Mouse (Mus musculus) heart, embryonic 13.5 days (tissue): ENCODE data around the gene Rab43. TPM values are rescaled to one million over a fixed set of nuclear protein-coding genes. Genes with fewer than 3 reads are reported as not detected.

Source experiments
- ATAC-seq: fragments of 200-750 bp; cut with Nextera tagmentation; 2 replicates; pipeline ENCODE4 v1.8.0; 2017; ENCODE audit warnings: moderate TSS enrichment; ENCODE audit not compliant: insufficient number of reproducible peaks, low FRiP score, low TSS enrichment; ENCODE audit errors: extremely low read depth
- H3K27ac ChIP-seq: fragments of 300-500 bp; sonication (generic); replicated peaks from 2 replicates; pipeline ENCODE4 v1.5.1; 2015; ENCODE audit warnings: moderate library complexity, mild to moderate bottlenecking, inconsistent platforms
- H3K27me3 ChIP-seq: fragments of 300-500 bp; sonication (generic); replicated peaks from 2 replicates; pipeline ENCODE4 v1.6.1; 2015; ENCODE audit warnings: mild to moderate bottlenecking, inconsistent platforms
- H3K36me3 ChIP-seq: fragments of 300-500 bp; sonication (generic); 2 replicates; pipeline ENCODE4 v1.6.1; 2015; ENCODE audit warnings: mild to moderate bottlenecking, inconsistent platforms
- H3K4me1 ChIP-seq: fragments of 300-500 bp; sonication (generic); 2 replicates; pipeline ENCODE4 v1.6.1; 2015; ENCODE audit warnings: inconsistent platforms
- H3K4me2 ChIP-seq: fragments of 300-500 bp; sonication (generic); 2 replicates; pipeline ENCODE4 v1.6.1; 2015; ENCODE audit warnings: inconsistent platforms, mild to moderate bottlenecking, moderate library complexity
- H3K4me3 ChIP-seq: fragments of 300-500 bp; sonication (generic); 2 replicates; pipeline ENCODE4 v1.5.1; 2015; ENCODE audit warnings: moderate library complexity, mild to moderate bottlenecking, inconsistent platforms
- H3K9ac ChIP-seq: fragments of 300-500 bp; sonication (generic); 2 replicates; pipeline ENCODE4 v1.6.1; 2015; ENCODE audit warnings: inconsistent platforms, mild to moderate bottlenecking, moderate library complexity
- H3K9me3 ChIP-seq: fragments of 300-500 bp; sonication (generic); 2 replicates; pipeline ENCODE4 v1.6.1; 2016; ENCODE audit warnings: inconsistent platforms
- WGBS: fragments of 180-500 bp; shearing (Covaris S2); methylation state at CpG from one replicate; pipeline ENCODE4 v1.1.7; 2015; ENCODE audit warnings: mixed read lengths; 5-methylcytosine and 5-hydroxymethylcytosine counted together
- polyA plus RNA-seq: library from polyadenylated mRNA; unstranded; fragments of >200 nt; fragmentation: Nextera tagmentation; extraction: Ambion mirVana; gene quantifications from 2 replicates; pipeline ENCODE4 v1.2.1, GENCODE M21; 2015

Gene Rab43
- polyA plus RNA-seq, 1 experiment from 2014 or later, result 7.5 TPM

DNA sequence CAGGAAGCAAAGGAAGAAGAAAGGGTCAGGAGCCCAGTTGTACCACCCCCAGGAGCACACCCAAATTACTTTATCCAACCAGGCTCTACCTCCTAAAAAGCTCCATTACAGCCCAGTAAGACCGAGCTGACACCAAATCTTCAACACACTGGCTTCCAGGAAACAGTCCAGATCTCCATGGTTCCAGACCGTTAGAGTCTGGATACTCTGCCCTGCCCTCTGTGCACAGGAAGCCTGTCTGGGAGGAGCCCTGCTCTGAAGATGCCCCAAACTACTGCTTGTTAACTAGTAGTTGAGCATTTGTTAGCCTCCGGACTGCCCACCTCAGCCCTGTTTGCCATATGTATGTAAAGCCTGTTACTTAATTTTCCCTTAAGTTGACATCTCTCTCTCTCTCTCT, 65.9 kb downstream of the Rab43 start:
- 61% methylated on average over 3 of the region's 3 CpGs for WGBS
- H3K27ac ChIP-seq, result 0 out of 2 replicates have a peak overlapping the region, but pooled peaks have one; percentile 12

DNA sequence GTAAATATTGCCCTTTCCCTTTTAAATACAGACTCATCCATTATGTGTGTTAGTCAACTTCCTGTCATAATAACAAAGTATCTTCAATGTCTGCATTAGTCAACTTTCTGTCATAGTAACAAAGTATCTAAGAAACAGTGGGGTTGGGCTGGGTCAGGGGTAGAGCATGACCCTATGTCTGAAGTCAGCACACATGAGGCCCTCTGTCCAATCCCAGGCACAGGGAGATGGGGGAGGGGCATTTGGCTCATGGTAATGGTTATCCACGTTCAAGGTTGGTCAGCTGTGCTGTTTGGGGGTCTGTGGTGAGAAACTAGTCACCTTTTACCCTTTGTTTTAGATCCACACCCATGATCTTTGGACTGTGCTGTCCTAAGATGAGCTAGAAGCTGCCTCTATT, 66.7 kb downstream of the Rab43 start:
- Histone ChIP-seq H3K27ac (no peak overlapping the region), H3K4me2 (no peak overlapping the region), H3K9me3 (no peaks in the 10 kb centered on the region), H3K27me3 (peaks cover under 1% of the 10 kb centered on the region; the same call in 1 of the 2 replicates), H3K36me3 (no peaks in the 10 kb centered on the region), H3K4me1 (peaks cover 21% of the 10 kb centered on the region), H3K4me3 (no peak overlapping the region), H3K9ac (no peak overlapping the region)
- ATAC-seq, result no peak
- 48% methylated on average over 1 of the region's 1 CpGs for WGBS

More for the DNA sequence above, 65.9 kb downstream of the Rab43 start:
- H3K36me3 ChIP-seq, result no peaks in the 10 kb centered on the region
- H3K27me3 ChIP-seq, result peaks cover 8% of the 10 kb centered on the region
- no peaks in the 10 kb centered on the region for H3K9me3 ChIP-seq
- no peak for ATAC-seq
- no peak overlapping the region for H3K9ac ChIP-seq
- H3K4me2 ChIP-seq, result no peak overlapping the region
- peaks cover 14% of the 10 kb centered on the region for H3K4me1 ChIP-seq
- H3K4me3 ChIP-seq, result no peak overlapping the region

GRCm38 (mm10) chr6:87744632-87745031, 67.3 kb downstream of the Rab43 start:
- H3K9me3 ChIP-seq, result no peaks in the 10 kb centered on the region
- 83% methylated on average over 3 of the region's 3 CpGs for WGBS

DNA sequence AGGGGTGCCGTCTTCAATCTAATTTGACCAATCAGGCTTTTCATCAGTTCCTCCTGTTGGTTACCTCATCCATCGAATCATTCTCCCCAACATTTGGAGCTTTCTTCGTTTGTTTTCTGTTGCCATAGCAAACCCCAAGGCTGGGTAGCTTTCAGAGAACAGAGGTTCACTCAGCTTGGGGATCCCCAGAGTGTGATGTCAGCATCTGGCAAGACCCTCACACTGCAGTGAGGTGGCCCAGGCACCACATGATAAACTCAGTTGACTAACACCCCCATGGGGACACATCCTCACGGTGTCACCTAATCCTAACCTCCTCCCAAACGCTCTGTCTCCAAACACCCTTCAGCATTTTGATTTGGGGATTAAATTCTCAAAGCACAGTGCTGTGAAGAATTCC, 68.7 kb downstream of the Rab43 start:
- Histone ChIP-seq H3K27ac (no peak overlapping the region), H3K27me3 (no peaks in the 10 kb centered on the region), H3K4me1 (peaks cover 30% of the 10 kb centered on the region), H3K9me3 (no peaks in the 10 kb centered on the region), H3K36me3 (no peaks in the 10 kb centered on the region), H3K4me2 (no peak overlapping the region), H3K9ac (no peak overlapping the region), H3K4me3 (no peak overlapping the region)
- WGBS, result 63% methylated on average over 5 of the region's 5 CpGs
- no peak for ATAC-seq

More at GRCm38 (mm10) chr6:87744632-87745031, 67.3 kb downstream of the Rab43 start:
- ATAC-seq, result no peak
- Histone ChIP-seq H3K27ac (no peak overlapping the region), H3K4me1 (peaks cover 28% of the 10 kb centered on the region), H3K27me3 (no peaks in the 10 kb centered on the region), H3K36me3 (no peaks in the 10 kb centered on the region), H3K9ac (no peak overlapping the region), H3K4me3 (no peak overlapping the region), H3K4me2 (no peak overlapping the region)

DNA sequence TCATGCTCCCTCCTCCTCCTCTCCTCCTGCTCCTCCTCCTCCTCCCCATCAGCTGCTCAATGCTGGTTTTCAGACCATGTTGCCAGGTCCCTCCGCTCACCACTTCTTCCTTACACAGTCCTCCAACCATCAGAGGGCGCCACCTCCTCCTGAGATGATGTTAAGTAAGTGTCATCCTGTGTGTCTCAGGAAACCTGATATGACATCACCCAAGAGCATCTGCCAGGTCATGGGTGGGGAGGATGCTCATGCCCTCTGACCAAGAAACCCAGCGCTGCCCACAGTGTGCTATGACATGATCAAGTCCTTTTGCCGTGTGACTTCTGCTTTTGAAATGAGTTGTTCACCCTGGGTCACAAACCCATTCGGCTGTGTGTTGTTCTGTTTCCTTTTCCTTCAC, 69.2 kb downstream of the Rab43 start:
- no peaks in the 10 kb centered on the region for H3K9me3 ChIP-seq
- H3K4me1 ChIP-seq, result peaks cover 35% of the 10 kb centered on the region
- no peaks in the 10 kb centered on the region for H3K27me3 ChIP-seq
- no peaks in the 10 kb centered on the region for H3K36me3 ChIP-seq
- WGBS, result 80% methylated on average over 5 of the region's 5 CpGs
- no peak for ATAC-seq
- no peak overlapping the region for H3K9ac ChIP-seq
- no peak overlapping the region for H3K27ac ChIP-seq
- no peak overlapping the region for H3K4me3 ChIP-seq
- H3K4me2 ChIP-seq, result no peak overlapping the region

GRCm38 (mm10) chr6:87741978-87742377, 70.0 kb downstream of the Rab43 start:
- no peak overlapping the region for H3K9ac ChIP-seq
- no peak for ATAC-seq
- H3K4me3 ChIP-seq, result no peak overlapping the region
- H3K27ac ChIP-seq, result no peak overlapping the region
- no peaks in the 10 kb centered on the region for H3K9me3 ChIP-seq
- H3K27me3 ChIP-seq, result no peaks in the 10 kb centered on the region
- H3K4me1 ChIP-seq, result peaks cover 35% of the 10 kb centered on the region
- 68% methylated on average over 8 of the region's 8 CpGs for WGBS
- no peak overlapping the region for H3K4me2 ChIP-seq
- H3K36me3 ChIP-seq, result no peaks in the 10 kb centered on the region

GRCm38 (mm10) chr6:87740496-87740895, 71.5 kb downstream of the Rab43 start:
- H3K4me1 ChIP-seq, result peaks cover 30% of the 10 kb centered on the region

GRCm38 (mm10) chr6:87739898-87740297, 72.1 kb downstream of the Rab43 start:
- Histone ChIP-seq H3K4me3 (no peak overlapping the region), H3K27me3 (peaks cover 19% of the 10 kb centered on the region), H3K27ac (peak overlapping the region; percentile 58), H3K4me2 (no peak overlapping the region), H3K36me3 (no peaks in the 10 kb centered on the region), H3K4me1 (peaks cover 30% of the 10 kb centered on the region), H3K9me3 (no peaks in the 10 kb centered on the region), H3K9ac (0 out of 2 replicates have a peak overlapping the region, but pooled peaks have one; percentile 37)
- WGBS, result 28% methylated on average over 6 of the region's 6 CpGs
- peak; percentile 8; the same call in 1 of the 2 replicates for ATAC-seq

More at GRCm38 (mm10) chr6:87740496-87740895, 71.5 kb downstream of the Rab43 start:
- Histone ChIP-seq H3K27me3 (peaks cover 13% of the 10 kb centered on the region), H3K36me3 (no peaks in the 10 kb centered on the region), H3K27ac (no peak overlapping the region; the same call in 1 of the 2 replicates), H3K4me2 (no peak overlapping the region), H3K9ac (no peak overlapping the region), H3K9me3 (no peaks in the 10 kb centered on the region), H3K4me3 (no peak overlapping the region)
- no peak for ATAC-seq

Other genes starting within 250 kb of the Rab43 start
- gene Prokr1, start 221.4 kb downstream of the Rab43 start, polyA plus RNA-seq, result 2.1 and 3.0 TPM in 2 replicates
- 8.4 and 8.7 TPM in 2 replicates for gene Aplf, start 140.0 kb downstream of the Rab43 start, polyA plus RNA-seq
- gene Efcc1, start 81.3 kb downstream of the Rab43 start, polyA plus RNA-seq, result 0.43 and 0.52 TPM in 2 replicates
- 5.1 and 7.2 TPM in 2 replicates for gene Gp9, start 34.1 kb downstream of the Rab43 start, polyA plus RNA-seq
- 2.1 TPM in 2 replicates for gene Gm45140, start 23.6 kb upstream of the Rab43 start, polyA plus RNA-seq
- gene Isy1, start 26.6 kb upstream of the Rab43 start, polyA plus RNA-seq, result 22.1 and 25.4 TPM in 2 replicates
- gene Cnbp, start 38.9 kb upstream of the Rab43 start, polyA plus RNA-seq, result 722 and 777 TPM in 2 replicates
- gene Copg1, start 75.7 kb upstream of the Rab43 start, polyA plus RNA-seq, result 120 TPM in 2 replicates
- 26.5 and 28.4 TPM in 2 replicates for gene Hmces, start 101.8 kb upstream of the Rab43 start, polyA plus RNA-seq
- gene H1fx, start 169.5 kb upstream of the Rab43 start, polyA plus RNA-seq, result 7.5 and 7.9 TPM in 2 replicates
- gene Rab7, start 233.1 kb upstream of the Rab43 start, polyA plus RNA-seq, result 195 and 206 TPM in 2 replicates